Comparison of ENCODE assay signal across 12 mouse cellular contexts in genomic region chr4:145096481-145097039, GRCm38 (mm10).
DNase-seq lines count a peak whose midpoint lies in the region; ATAC-seq lines count a peak whose summit lies in the region.
"Had no signal": no experiment of that assay in that cellular context is flagged by ENCODE, and none has a peak within 500 bp of the region (broad histone marks: within the 10 kb centered on the region; RNA-seq: fewer than 3 reads in every experiment).

No protein-coding gene starts in this region.

- no peaks in the 10 kb centered on the region for H3K27me3 ChIP-seq in heart, embryonic 10.5 days (ENCODE audit: insufficient read depth, poor library complexity, severe bottlenecking)
- H3K27me3 ChIP-seq in embryonic facial prominence, embryonic 13.5 days: peaks cover 3% of the 10 kb centered on the region; the same call in 1 of the 2 replicates
- no peaks in the 10 kb centered on the region for H3K27me3 ChIP-seq in intestine, embryonic 15.5 days (replicated peaks)

- 87% methylated on average over 5 of the region's 5 CpGs for WGBS in heart, embryonic 10.5 days
- 37% methylated on average over 5 of the region's 5 CpGs for WGBS in embryonic facial prominence, embryonic 13.5 days
- WGBS in intestine, embryonic 15.5 days: 85% methylated on average over 5 of the region's 5 CpGs

- H3K9ac ChIP-seq in embryonic facial prominence, embryonic 13.5 days: no peak overlapping the region
- H3K9ac ChIP-seq in intestine, embryonic 15.5 days: no peak overlapping the region
- H3K9ac ChIP-seq: liver, embryonic 14.5 days had no signal

- peak; percentile 31 for DNase-seq in heart, adult 8-10 months (ENCODE audit: low spot score)
- DNase-seq in heart, embryonic 10.5 days (ENCODE audit: low spot score): no peak
- peak; percentile 94 for DNase-seq in brain, adult 2 months (ENCODE audit: low read depth, low spot score)
- DNase-seq in left cerebral cortex, postnatal 4 days: peak; percentile 6
- DNase-seq in embryo, embryonic 11 days: no peak
- no peak for DNase-seq in yolk sac, embryonic 10.5 days (ENCODE audit: low spot score)
- DNase-seq: adrenal gland, postnatal 14 days; kidney, adult 11 months had no signal

- H3K9me3 ChIP-seq in heart, embryonic 10.5 days: no peaks in the 10 kb centered on the region
- H3K9me3 ChIP-seq in embryonic facial prominence, embryonic 13.5 days: no peaks in the 10 kb centered on the region
- no peaks in the 10 kb centered on the region for H3K9me3 ChIP-seq in intestine, embryonic 15.5 days
- H3K9me3 ChIP-seq: forebrain, embryonic 10.5 days had no signal

- H3K27ac ChIP-seq in heart, embryonic 10.5 days: no peak overlapping the region
- peak overlapping the region; percentile 71 for H3K27ac ChIP-seq in embryonic facial prominence, embryonic 13.5 days
- H3K27ac ChIP-seq in intestine, embryonic 15.5 days: no peak overlapping the region
- H3K27ac ChIP-seq: forebrain, embryonic 10.5 days; liver, embryonic 14.5 days had no signal

- H3K4me3 ChIP-seq in heart, embryonic 10.5 days: no peak overlapping the region
- no peak overlapping the region for H3K4me3 ChIP-seq in embryonic facial prominence, embryonic 13.5 days
- no peak overlapping the region for H3K4me3 ChIP-seq in intestine, embryonic 15.5 days (replicated peaks)
- H3K4me3 ChIP-seq: forebrain, embryonic 10.5 days had no signal

- H3K36me3 ChIP-seq in heart, embryonic 10.5 days: peaks cover 77% of the 10 kb centered on the region
- peaks cover 72% of the 10 kb centered on the region for H3K36me3 ChIP-seq in embryonic facial prominence, embryonic 13.5 days
- H3K36me3 ChIP-seq in intestine, embryonic 15.5 days: peaks cover 20% of the 10 kb centered on the region

- ATAC-seq in embryonic facial prominence, embryonic 13.5 days (ENCODE audit: insufficient number of reproducible peaks, insufficient read depth, low FRiP score, low TSS enrichment, low read depth): 0 out of 2 replicates have a peak, but pooled peaks have one; percentile 65
- no peak for ATAC-seq in intestine, embryonic 15.5 days

- no peaks in the 10 kb centered on the region for H3K4me1 ChIP-seq in heart, embryonic 10.5 days
- H3K4me1 ChIP-seq in embryonic facial prominence, embryonic 13.5 days: peaks cover 24% of the 10 kb centered on the region
- no peaks in the 10 kb centered on the region for H3K4me1 ChIP-seq in intestine, embryonic 15.5 days (replicated peaks)
- H3K4me1 ChIP-seq: forebrain, embryonic 10.5 days had no signal

- intact Hi-C loops in left cerebral cortex, postnatal 4 days (cut with DNase I): no loop called here

- H3K4me2 ChIP-seq in embryonic facial prominence, embryonic 13.5 days: no peak overlapping the region
- no peak overlapping the region for H3K4me2 ChIP-seq in intestine, embryonic 15.5 days (replicated peaks)

Comparison
In these comparisons a context has a peak if more than half of its experiments do, and no peak if none do; other contexts are left out.
1. DNase-seq: peak in heart, adult 8-10 months (single experiment), brain, adult 2 months (single experiment) and left cerebral cortex, postnatal 4 days (single experiment); none in heart, embryonic 10.5 days (single experiment), embryo, embryonic 11 days (single experiment) and yolk sac, embryonic 10.5 days (single experiment).